Mouse (Mus musculus): ENCODE measurements around the gene Rnf216. TPM values are rescaled to one million over a fixed set of nuclear protein-coding genes. Genes with fewer than 3 reads are reported as not detected.

Gene Rnf216
- polyA plus RNA-seq, 1 experiment = 17.7 TPM

GRCm38 (mm10) chr5:143106842-143107241 is 6.0 kb downstream of the Rnf216 start:
- Histone ChIP-seq H3K9me3 (no peaks in the 10 kb centered on the region), H3K4me3 (replicated peaks) (no peak overlapping the region), H3K27me3 (replicated peaks) (no peaks in the 10 kb centered on the region), H3K4me1 (peaks cover 63% of the 10 kb centered on the region), H3K36me3 (replicated peaks; ENCODE audit: low read length) (peaks cover 23% of the 10 kb centered on the region)
- TF ChIP-seq GATA1 (IDR thresholded peaks at IDR 0.05; ENCODE audit: borderline replicate concordance, low read length) = no peak
- no peak for TF ChIP-seq FLI1 (IDR thresholded peaks at IDR 0.05; ENCODE audit: low read length)

GRCm38 (mm10) chr5:143103231-143103630 is 9.6 kb downstream of the Rnf216 start:
- H3K9me3 ChIP-seq = no peaks in the 10 kb centered on the region
- peaks cover 47% of the 10 kb centered on the region for H3K4me1 ChIP-seq
- H3K4me3 ChIP-seq (replicated peaks) = no peak overlapping the region
- peaks cover 19% of the 10 kb centered on the region for H3K36me3 ChIP-seq (replicated peaks; ENCODE audit: low read length)
- TF ChIP-seq GATA1 (IDR thresholded peaks at IDR 0.05; ENCODE audit: borderline replicate concordance, low read length) = no peak
- no peak for TF ChIP-seq FLI1 (IDR thresholded peaks at IDR 0.05; ENCODE audit: low read length)
- H3K27me3 ChIP-seq (replicated peaks) = no peaks in the 10 kb centered on the region

GRCm38 (mm10) chr5:143101626-143102025 is 11.2 kb downstream of the Rnf216 start:
- H3K36me3 ChIP-seq (replicated peaks; ENCODE audit: low read length) = peaks cover 26% of the 10 kb centered on the region
- no peaks in the 10 kb centered on the region for H3K9me3 ChIP-seq
- peaks cover 34% of the 10 kb centered on the region for H3K4me1 ChIP-seq
- no peaks in the 10 kb centered on the region for H3K27me3 ChIP-seq (replicated peaks)
- no peak overlapping the region for H3K4me3 ChIP-seq (replicated peaks)
- TF ChIP-seq FLI1 (IDR thresholded peaks at IDR 0.05; ENCODE audit: low read length) = no peak
- no peak for TF ChIP-seq GATA1 (IDR thresholded peaks at IDR 0.05; ENCODE audit: borderline replicate concordance, low read length)

- Histone ChIP-seq H3K36me3 (replicated peaks; ENCODE audit: low read length) (peaks cover 74% of the 10 kb centered on the region), H3K9me3 (no peaks in the 10 kb centered on the region), H3K4me1 (peaks cover 20% of the 10 kb centered on the region), H3K27me3 (replicated peaks) (no peaks in the 10 kb centered on the region), H3K4me3 (replicated peaks) (no peak overlapping the region)
- TF ChIP-seq GATA1 (IDR thresholded peaks at IDR 0.05; ENCODE audit: borderline replicate concordance, low read length) = no peak
- no peak for TF ChIP-seq FLI1 (IDR thresholded peaks at IDR 0.05; ENCODE audit: low read length)
These were observed 17.5 kb downstream of the Rnf216 start for GRCm38 (mm10) chr5:143095256-143095655.

GRCm38 (mm10) chr5:143092891-143093290 is 19.9 kb downstream of the Rnf216 start:
- Histone ChIP-seq H3K27me3 (replicated peaks) (no peaks in the 10 kb centered on the region), H3K9me3 (no peaks in the 10 kb centered on the region), H3K4me3 (replicated peaks) (no peak overlapping the region), H3K4me1 (peaks cover 18% of the 10 kb centered on the region), H3K36me3 (replicated peaks; ENCODE audit: low read length) (peaks cover 90% of the 10 kb centered on the region)
- TF ChIP-seq GATA1 (IDR thresholded peaks at IDR 0.05; ENCODE audit: borderline replicate concordance, low read length) = no peak
- no peak for TF ChIP-seq FLI1 (IDR thresholded peaks at IDR 0.05; ENCODE audit: low read length)

GRCm38 (mm10) chr5:143084898-143085297 is 27.9 kb downstream of the Rnf216 start:
- TF ChIP-seq FLI1 (IDR thresholded peaks at IDR 0.05; ENCODE audit: low read length) (no peak), GATA1 (IDR thresholded peaks at IDR 0.05; ENCODE audit: borderline replicate concordance, low read length) (no peak)
- Histone ChIP-seq H3K4me3 (replicated peaks) (no peak overlapping the region), H3K36me3 (replicated peaks; ENCODE audit: low read length) (peaks cover 98% of the 10 kb centered on the region), H3K9me3 (no peaks in the 10 kb centered on the region), H3K4me1 (no peaks in the 10 kb centered on the region), H3K27me3 (replicated peaks) (no peaks in the 10 kb centered on the region)

- no peak for TF ChIP-seq FLI1 (IDR thresholded peaks at IDR 0.05; ENCODE audit: low read length)
- TF ChIP-seq GATA1 (IDR thresholded peaks at IDR 0.05; ENCODE audit: borderline replicate concordance, low read length) = no peak
- peaks cover 95% of the 10 kb centered on the region for H3K36me3 ChIP-seq (replicated peaks; ENCODE audit: low read length)
- no peaks in the 10 kb centered on the region for H3K9me3 ChIP-seq
- peaks cover 3% of the 10 kb centered on the region; the same call in 1 of the 2 replicates for H3K4me1 ChIP-seq
- no peaks in the 10 kb centered on the region for H3K27me3 ChIP-seq (replicated peaks)
- H3K4me3 ChIP-seq (replicated peaks) = no peak overlapping the region
These were observed 33.0 kb downstream of the Rnf216 start for GRCm38 (mm10) chr5:143079806-143080205.

GRCm38 (mm10) chr5:143076603-143077143 is 36.1 kb downstream of the Rnf216 start:
- TF ChIP-seq FLI1 (IDR thresholded peaks at IDR 0.05; ENCODE audit: low read length) = no peak
- no peak for TF ChIP-seq GATA1 (IDR thresholded peaks at IDR 0.05; ENCODE audit: borderline replicate concordance, low read length)
- Histone ChIP-seq H3K27me3 (replicated peaks) (no peaks in the 10 kb centered on the region), H3K4me3 (replicated peaks) (no peak overlapping the region), H3K9me3 (no peaks in the 10 kb centered on the region), H3K36me3 (replicated peaks; ENCODE audit: low read length) (peaks cover 92% of the 10 kb centered on the region), H3K4me1 (peaks cover 3% of the 10 kb centered on the region; the same call in 1 of the 2 replicates)

- peaks cover 87% of the 10 kb centered on the region for H3K36me3 ChIP-seq (replicated peaks; ENCODE audit: low read length)
- peaks cover 3% of the 10 kb centered on the region; the same call in 1 of the 2 replicates for H3K4me1 ChIP-seq
- no peaks in the 10 kb centered on the region for H3K27me3 ChIP-seq (replicated peaks)
- no peak for TF ChIP-seq FLI1 (IDR thresholded peaks at IDR 0.05; ENCODE audit: low read length)
- H3K4me3 ChIP-seq (replicated peaks) = no peak overlapping the region
- H3K9me3 ChIP-seq = no peaks in the 10 kb centered on the region
These were observed 36.8 kb downstream of the Rnf216 start for GRCm38 (mm10) chr5:143075987-143076386.

GRCm38 (mm10) chr5:143069048-143069447 is 43.7 kb downstream of the Rnf216 start:
- Histone ChIP-seq H3K4me3 (replicated peaks) (no peak overlapping the region), H3K9me3 (no peaks in the 10 kb centered on the region), H3K27me3 (replicated peaks) (no peaks in the 10 kb centered on the region), H3K4me1 (peaks cover 26% of the 10 kb centered on the region), H3K36me3 (replicated peaks; ENCODE audit: low read length) (peaks cover 73% of the 10 kb centered on the region)
- no peak for TF ChIP-seq GATA1 (IDR thresholded peaks at IDR 0.05; ENCODE audit: borderline replicate concordance, low read length)
- no peak for TF ChIP-seq FLI1 (IDR thresholded peaks at IDR 0.05; ENCODE audit: low read length)

- TF ChIP-seq GATA1 (IDR thresholded peaks at IDR 0.05; ENCODE audit: borderline replicate concordance, low read length) = no peak
- TF ChIP-seq FLI1 (IDR thresholded peaks at IDR 0.05; ENCODE audit: low read length) = no peak
- Histone ChIP-seq H3K4me3 (replicated peaks) (no peak overlapping the region), H3K4me1 (peaks cover 26% of the 10 kb centered on the region), H3K27me3 (replicated peaks) (no peaks in the 10 kb centered on the region), H3K36me3 (replicated peaks; ENCODE audit: low read length) (peaks cover 73% of the 10 kb centered on the region), H3K9me3 (no peaks in the 10 kb centered on the region)
These were observed 44.4 kb downstream of the Rnf216 start for GRCm38 (mm10) chr5:143068382-143068781.

Measured in megakaryocyte, embryonic 14.5 days (primary cell).